Mouse (Mus musculus): Measurements from ENCODE around the gene Esyt1. TPM values are rescaled to one million over a fixed set of nuclear protein-coding genes. Genes with fewer than 3 reads are reported as not detected.
A peak's percentile ranks its signal among the peaks of the same experiment; 100 is the strongest.

Gene Esyt1
- total RNA-seq, 4 experiments from 2014 or later, result 10.4 to 13.5 (median 13.4) TPM

GRCm38 (mm10) chr10:128543100-128543499 lies 17.4 kb upstream of the Esyt1 start:
- DNase-seq (ENCODE audit: low spot score in 2 of 2), result no peak

GRCm38 (mm10) chr10:128538340-128538870 lies 12.7 kb upstream of the Esyt1 start:
- DNase-seq (ENCODE audit: low spot score in 2 of 2), result no peak

GRCm38 (mm10) chr10:128536266-128536940 lies 10.7 kb upstream of the Esyt1 start:
- peak; percentile 84 to 86 for DNase-seq (ENCODE audit: low spot score in 2 of 2)

GRCm38 (mm10) chr10:128535624-128536265 lies 10.1 kb upstream of the Esyt1 start:
- no peak for DNase-seq (ENCODE audit: low spot score in 2 of 2)

- no peak for DNase-seq (ENCODE audit: low spot score in 2 of 2)
These were observed 9.5 kb upstream of the Esyt1 start for GRCm38 (mm10) chr10:128535206-128535605.

GRCm38 (mm10) chr10:128526366-128527356 lies 990 bp upstream of the Esyt1 start:
- DNase-seq (ENCODE audit: low spot score in 2 of 2), result no peak

- no peak for DNase-seq (ENCODE audit: low spot score in 2 of 2)
These were observed 674 bp downstream of the Esyt1 start for GRCm38 (mm10) chr10:128524732-128525662.

GRCm38 (mm10) chr10:128524111-128524731 lies 1.4 kb downstream of the Esyt1 start:
- no peak for DNase-seq (ENCODE audit: low spot score in 2 of 2)

GRCm38 (mm10) chr10:128522351-128522750 lies 3.3 kb downstream of the Esyt1 start:
- no peak for DNase-seq (ENCODE audit: low spot score in 2 of 2)

GRCm38 (mm10) chr10:128520591-128520990 lies 5.1 kb downstream of the Esyt1 start:
- no peak for DNase-seq (ENCODE audit: low spot score in 2 of 2)

GRCm38 (mm10) chr10:128518833-128519232 lies 6.8 kb downstream of the Esyt1 start:
- DNase-seq (ENCODE audit: low spot score in 2 of 2), result no peak

GRCm38 (mm10) chr10:128516677-128517076 lies 9.0 kb downstream of the Esyt1 start:
- DNase-seq (ENCODE audit: low spot score in 2 of 2), result no peak

GRCm38 (mm10) chr10:128516029-128516428 lies 9.6 kb downstream of the Esyt1 start:
- DNase-seq (ENCODE audit: low spot score in 2 of 2), result no peak

GRCm38 (mm10) chr10:128515044-128515443 lies 10.6 kb downstream of the Esyt1 start:
- no peak for DNase-seq (ENCODE audit: low spot score in 2 of 2)

GRCm38 (mm10) chr10:128511761-128512160 lies 13.9 kb downstream of the Esyt1 start:
- no peak for DNase-seq (ENCODE audit: low spot score in 2 of 2)

GRCm38 (mm10) chr10:128511189-128511588 lies 14.5 kb downstream of the Esyt1 start:
- DNase-seq (ENCODE audit: low spot score in 2 of 2), result no peak

GRCm38 (mm10) chr10:128510301-128510700 lies 15.4 kb downstream of the Esyt1 start:
- DNase-seq (ENCODE audit: low spot score in 2 of 2), result no peak

GRCm38 (mm10) chr10:128509831-128510230 lies 15.8 kb downstream of the Esyt1 start:
- no peak for DNase-seq (ENCODE audit: low spot score in 2 of 2)

- DNase-seq (ENCODE audit: low spot score in 2 of 2), result no peak
These were observed 16.5 kb downstream of the Esyt1 start for GRCm38 (mm10) chr10:128509203-128509602.

- no peak for DNase-seq (ENCODE audit: low spot score in 2 of 2)
These were observed 17.4 kb downstream of the Esyt1 start for GRCm38 (mm10) chr10:128508260-128508659.

All from gastrocnemius, adult 8-10 months (tissue).